Mouse (Mus musculus) lung, embryonic 14.5 days (tissue): ENCODE results near the gene Mllt10. TPM values are rescaled to one million over a fixed set of nuclear protein-coding genes. Genes with fewer than 3 reads are reported as not detected.
A peak's percentile ranks its signal among the peaks of the same experiment; 100 is the strongest.

Experiments
- ATAC-seq: fragments of 200-750 bp; cut with Nextera tagmentation; 2 replicates; pipeline ENCODE4 v1.8.0; 2017; ENCODE audit warnings: mild to moderate bottlenecking, moderate TSS enrichment, moderate library complexity; ENCODE audit not compliant: insufficient read depth
- DNase-seq: peaks from one replicate; pipeline ENCODE4 v3.0.0-alpha.2; 2015
- H3K27ac ChIP-seq: fragments of 300-500 bp; sonication (generic); 2 replicates; pipeline ENCODE4 v1.5.1; 2014; ENCODE audit warnings: low read depth, mild to moderate bottlenecking, moderate library complexity
- H3K27me3 ChIP-seq: fragments of 300-500 bp; sonication (generic); 2 replicates; pipeline ENCODE4 v1.6.1; 2014; ENCODE audit warnings: low read length, control low read depth; ENCODE audit not compliant: insufficient read depth
- H3K36me3 ChIP-seq: fragments of 300-500 bp; sonication (generic); 2 replicates; pipeline ENCODE4 v1.6.1; 2014; ENCODE audit warnings: control low read depth; ENCODE audit not compliant: insufficient read depth
- H3K4me1 ChIP-seq: fragments of 300-500 bp; sonication (generic); 2 replicates; pipeline ENCODE4 v1.6.1; 2014; ENCODE audit warnings: antibody characterized with exemption, control low read depth; ENCODE audit not compliant: insufficient read depth
- H3K4me2 ChIP-seq: fragments of 300-500 bp; sonication (generic); 2 replicates; pipeline ENCODE4 v1.6.1; 2014; ENCODE audit warnings: mild to moderate bottlenecking
- H3K4me3 ChIP-seq: fragments of 300-500 bp; sonication (generic); 2 replicates; pipeline ENCODE4 v1.5.1; 2014; ENCODE audit warnings: low read depth, low read length
- H3K9ac ChIP-seq: fragments of 300-500 bp; sonication (generic); 2 replicates; pipeline ENCODE4 v1.6.1; 2014
- H3K9me3 ChIP-seq: fragments of 300-500 bp; sonication (generic); 2 replicates; pipeline ENCODE4 v1.6.1; 2016; ENCODE audit warnings: low read depth, low read length, control low read depth
- CTCF ChIP-seq: IDR thresholded peaks from 2 replicates; pipeline ENCODE4 v1.5.1; 2016; ENCODE audit warnings: antibody characterized with exemption, low read depth
- WGBS: fragments of 180-500 bp; shearing (Covaris S2); extraction: QIAGEN DNeasy Blood & Tissue Kit; methylation state at CpG from one replicate; pipeline ENCODE4 v1.1.7; 2014; 5-methylcytosine and 5-hydroxymethylcytosine counted together
- polyA plus RNA-seq: library from polyadenylated mRNA; unstranded; fragments of >200 nt; fragmentation: Nextera tagmentation; extraction: Ambion mirVana; gene quantifications from 2 replicates; pipeline ENCODE4 v1.2.1, GENCODE M21; 2014

The Mllt10 gene
- polyA plus RNA-seq, 1 experiment from 2014 or later: 46.2 TPM

DNA sequence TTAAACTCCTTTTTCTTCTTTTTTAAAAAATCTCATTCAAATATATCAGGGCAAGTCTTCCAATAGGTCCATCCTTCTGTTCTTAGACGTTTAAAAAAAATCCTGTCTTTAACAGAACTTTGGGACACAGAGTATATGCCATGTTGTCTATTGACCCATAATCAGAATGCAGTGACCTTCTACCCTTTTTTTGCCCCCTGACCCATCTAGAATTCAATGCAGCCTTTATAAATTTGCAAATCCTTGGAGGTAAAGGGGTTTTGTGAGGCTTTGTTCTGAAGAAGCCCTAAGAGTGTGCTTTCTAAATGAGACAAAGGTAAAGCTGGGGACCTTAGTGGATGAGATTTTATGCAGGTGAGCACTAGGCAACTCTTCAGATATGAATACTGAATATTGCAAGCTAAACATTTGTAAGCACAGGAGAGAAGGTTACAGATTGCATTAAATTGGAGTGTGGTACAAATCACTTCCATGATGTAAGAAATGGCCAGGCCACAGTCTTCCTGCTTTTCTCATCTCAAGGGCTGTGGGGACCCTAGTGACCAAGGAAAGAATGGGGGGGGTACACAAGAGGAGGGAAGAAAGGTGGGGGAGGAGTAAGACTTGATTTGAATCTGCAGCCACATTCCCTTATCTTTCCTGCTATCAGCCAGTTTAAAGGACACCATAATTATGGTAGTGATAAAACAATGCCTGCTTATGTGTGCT lies 1.6 kb upstream of the Mllt10 start:
- H3K27me3 ChIP-seq: no peaks in the 10 kb centered on the region
- no peaks in the 10 kb centered on the region for H3K36me3 ChIP-seq
- 59% methylated on average over 1 of the region's 1 CpGs for WGBS
- H3K4me2 ChIP-seq: no peak overlapping the region
- no peak overlapping the region for H3K9ac ChIP-seq
- ATAC-seq (no peak), DNase-seq (no peak)
- H3K27ac ChIP-seq: no peak overlapping the region
- no peak for TF ChIP-seq CTCF
- no peak overlapping the region for H3K4me3 ChIP-seq
- peaks cover 18% of the 10 kb centered on the region for H3K4me1 ChIP-seq
- no peaks in the 10 kb centered on the region for H3K9me3 ChIP-seq

DNA sequence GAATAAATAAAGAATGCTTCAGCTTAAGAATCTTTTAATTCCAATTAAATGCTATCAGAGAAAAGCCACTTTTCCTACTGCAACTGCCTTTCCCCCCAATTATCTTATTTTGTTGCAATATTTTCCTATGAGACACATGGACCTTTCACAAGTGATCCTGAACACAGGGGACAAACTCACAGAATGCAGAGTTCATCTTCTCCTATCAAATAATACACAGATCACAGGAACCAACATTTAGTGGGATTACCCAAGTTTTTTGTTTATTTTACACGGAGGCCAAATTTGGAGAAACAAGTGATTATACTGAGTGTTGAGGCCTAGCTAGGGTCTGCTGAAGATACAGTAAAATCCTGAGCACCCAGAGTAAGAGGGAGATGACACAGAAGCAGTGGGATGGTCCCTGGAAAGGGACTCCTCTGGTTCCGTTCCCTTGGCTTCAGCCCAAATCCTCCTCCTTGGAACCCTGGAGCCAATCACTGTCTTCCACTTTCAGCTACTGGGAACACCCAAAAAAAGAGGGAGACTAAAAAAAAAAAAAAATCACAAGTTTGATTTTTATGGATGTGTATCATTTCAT lies 996 bp upstream of the Mllt10 start:
- Histone ChIP-seq H3K4me3 (peak overlapping the region; percentile 51; the same call in 1 of the 2 replicates), H3K9ac (no peak overlapping the region), H3K36me3 (no peaks in the 10 kb centered on the region), H3K4me1 (peaks cover 18% of the 10 kb centered on the region), H3K4me2 (peak overlapping the region; percentile 94), H3K9me3 (no peaks in the 10 kb centered on the region), H3K27ac (peak overlapping the region; percentile 98), H3K27me3 (no peaks in the 10 kb centered on the region)
- WGBS: 14% methylated on average over 2 of the region's 2 CpGs
- DNase-seq (peak; percentile 93), ATAC-seq (no peak)
- TF ChIP-seq CTCF: no peak

DNA sequence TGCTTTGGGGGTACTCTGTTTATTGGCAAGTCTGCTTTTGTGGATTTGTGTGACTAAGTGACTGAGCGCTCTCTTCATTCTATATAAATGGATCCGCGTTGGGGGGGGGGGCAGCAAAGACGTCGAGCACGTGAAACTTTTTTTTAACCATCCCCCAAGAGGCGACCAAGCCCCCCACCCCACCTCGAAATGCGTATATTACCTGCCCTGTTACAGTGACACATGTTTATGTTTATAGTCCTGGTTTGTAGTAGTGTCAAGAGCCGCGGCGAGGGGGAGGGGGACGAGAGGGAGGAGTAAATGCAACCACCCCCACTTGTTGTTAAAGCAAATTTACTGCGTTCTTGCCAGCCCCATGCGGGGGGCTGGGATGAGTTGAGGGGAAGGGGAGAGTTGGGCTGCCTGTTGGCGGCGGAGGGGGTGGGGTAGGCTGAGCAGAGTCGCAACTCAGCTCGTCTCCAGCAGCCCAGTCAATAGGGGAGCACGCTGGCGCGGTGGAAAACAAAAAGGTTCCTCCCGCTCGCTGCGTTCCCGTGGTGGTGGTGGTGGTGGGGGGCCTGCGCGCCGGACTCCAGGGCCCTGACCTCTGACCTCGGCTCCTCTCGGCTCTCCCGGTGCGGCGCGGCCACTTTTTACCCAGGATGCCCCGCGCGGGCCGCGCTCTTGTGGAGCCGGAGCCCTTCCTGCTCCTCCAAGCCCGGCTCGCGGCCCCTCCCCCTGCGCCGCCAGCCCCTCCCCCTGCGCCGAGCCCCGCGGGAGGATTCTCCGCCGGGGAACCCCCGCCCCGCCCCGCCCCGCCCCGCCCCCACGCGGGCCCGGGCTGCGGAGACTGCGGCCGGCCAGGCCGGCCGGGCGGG lies 1.1 kb downstream of the Mllt10 start:
- peak overlapping the region; percentile 51 for H3K4me3 ChIP-seq
- peak; percentile 90 for ATAC-seq
- H3K4me2 ChIP-seq: peak overlapping the region; percentile 94
- H3K9me3 ChIP-seq: no peaks in the 10 kb centered on the region
- no peak for TF ChIP-seq CTCF
- peaks cover 10% of the 10 kb centered on the region for H3K4me1 ChIP-seq
- H3K27ac ChIP-seq: peak overlapping the region; percentile 98
- H3K36me3 ChIP-seq: no peaks in the 10 kb centered on the region
- H3K9ac ChIP-seq: peak overlapping the region; percentile 94
- H3K27me3 ChIP-seq: no peaks in the 10 kb centered on the region
- peak; percentile 97 for DNase-seq
- WGBS: 2% methylated on average over 46 of the region's 66 CpGs

DNA sequence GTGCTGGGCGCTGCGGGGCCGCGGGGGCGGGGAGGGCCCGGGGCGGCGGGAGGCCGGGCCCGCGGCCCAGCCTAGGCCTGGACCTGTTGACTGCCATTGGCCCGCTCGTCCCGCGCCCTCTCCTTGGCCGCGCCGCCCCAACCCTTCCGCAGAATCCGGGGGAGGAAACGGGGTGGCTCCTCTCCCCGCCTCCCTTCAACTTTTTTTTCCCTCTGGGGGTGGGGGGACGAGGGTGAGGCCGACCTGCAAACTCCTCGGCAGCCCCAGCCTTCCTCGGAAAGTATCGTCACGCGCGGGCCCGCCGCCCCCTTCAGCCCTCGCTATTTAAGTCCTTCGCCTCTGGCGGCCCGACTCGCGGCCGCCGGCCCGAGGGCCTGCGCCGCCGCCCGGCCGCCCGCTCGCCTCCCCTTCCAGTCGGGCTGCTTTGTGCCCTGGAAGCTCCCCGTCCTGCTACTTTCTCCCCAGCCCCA lies 1.8 kb downstream of the Mllt10 start:
- DNase-seq (peak; percentile 96), ATAC-seq (peak; percentile 98)
- H3K4me2 ChIP-seq: peak overlapping the region; percentile 94
- peak overlapping the region; percentile 51 for H3K4me3 ChIP-seq
- peak overlapping the region; percentile 98 for H3K27ac ChIP-seq
- H3K27me3 ChIP-seq: no peaks in the 10 kb centered on the region
- peaks cover 10% of the 10 kb centered on the region for H3K4me1 ChIP-seq
- no peaks in the 10 kb centered on the region for H3K36me3 ChIP-seq
- H3K9me3 ChIP-seq: no peaks in the 10 kb centered on the region
- under 1% methylated on average over 47 of the region's 50 CpGs for WGBS
- H3K9ac ChIP-seq: peak overlapping the region; percentile 94
- TF ChIP-seq CTCF: no peak

DNA sequence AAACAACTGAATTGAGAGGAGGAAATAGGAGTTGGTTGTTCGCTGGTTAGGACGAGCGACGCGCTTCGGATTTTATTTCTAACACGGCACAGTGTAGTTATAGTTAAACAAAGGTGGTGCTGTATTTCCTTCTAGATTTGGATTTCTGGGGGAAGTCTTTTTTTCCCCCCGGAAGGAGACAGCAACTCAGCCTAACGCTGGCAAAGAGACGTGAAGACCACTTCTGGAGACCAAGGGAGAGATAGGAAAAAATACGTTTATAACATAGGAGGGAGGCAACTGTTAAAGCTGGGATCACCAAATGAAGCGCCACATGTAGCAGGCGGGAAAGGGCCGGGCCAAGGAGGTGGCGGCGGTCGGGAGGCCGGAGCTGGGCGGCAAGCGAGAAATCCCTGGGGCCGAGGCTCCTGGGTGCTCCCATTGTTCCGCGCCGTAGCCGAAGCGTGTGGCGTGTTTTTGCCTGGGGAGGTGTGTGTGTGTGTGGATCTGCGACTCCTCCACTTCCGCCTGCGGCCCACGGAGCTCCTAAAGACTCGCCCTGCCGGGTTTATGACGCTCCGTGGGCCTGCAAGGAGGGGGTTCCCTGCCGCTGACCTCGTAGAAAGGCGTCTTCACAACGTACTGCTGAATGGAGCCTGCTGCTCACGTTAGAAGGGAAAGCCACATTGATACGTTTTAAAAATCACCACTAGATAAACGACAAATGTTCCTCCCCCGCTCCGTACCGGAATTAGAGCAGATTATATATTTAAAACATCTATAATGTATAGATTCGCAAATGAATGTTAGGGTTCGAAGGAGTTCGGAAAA lies 2.5 kb downstream of the Mllt10 start:
- DNase-seq (peak; percentile 75), ATAC-seq (no peak)
- Histone ChIP-seq H3K9ac (peak overlapping the region; percentile 94), H3K9me3 (no peaks in the 10 kb centered on the region), H3K36me3 (no peaks in the 10 kb centered on the region), H3K27me3 (no peaks in the 10 kb centered on the region), H3K27ac (peak overlapping the region; percentile 98), H3K4me3 (peak overlapping the region; percentile 51), H3K4me1 (peaks cover 10% of the 10 kb centered on the region), H3K4me2 (peak overlapping the region; percentile 94)
- under 1% methylated on average over 48 of the region's 48 CpGs for WGBS
- no peak for TF ChIP-seq CTCF

DNA sequence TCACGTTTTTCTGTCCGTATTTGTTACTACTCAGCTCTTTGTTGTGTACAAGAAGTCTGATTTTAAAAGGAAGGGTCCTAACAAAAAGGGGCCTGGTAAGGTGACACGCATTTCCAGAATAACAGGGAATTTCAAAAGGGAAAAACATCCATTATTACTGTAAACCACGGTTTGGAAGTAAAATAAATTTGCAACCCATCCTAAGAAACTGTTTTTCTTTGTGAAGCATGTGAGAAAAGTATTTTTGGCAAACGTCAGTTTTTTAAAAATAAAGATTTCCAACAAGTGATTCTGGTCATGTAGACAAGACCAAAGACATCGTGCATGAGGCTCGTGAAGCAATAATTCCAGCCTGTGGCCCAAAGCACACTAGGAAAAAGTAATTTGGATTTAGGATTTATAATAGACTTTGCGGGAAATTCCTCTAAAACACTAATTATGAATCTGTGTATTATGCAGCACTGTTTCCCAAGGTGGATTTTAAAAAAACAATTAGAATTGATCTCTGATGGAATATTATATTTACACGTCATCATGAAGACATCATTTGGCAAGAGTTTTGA lies 3.2 kb downstream of the Mllt10 start:
- DNase-seq (peak; percentile 61), ATAC-seq (no peak)
- peaks cover 10% of the 10 kb centered on the region for H3K4me1 ChIP-seq
- TF ChIP-seq CTCF: no peak
- peak overlapping the region; percentile 98 for H3K27ac ChIP-seq
- peak overlapping the region; percentile 94 for H3K9ac ChIP-seq
- no peaks in the 10 kb centered on the region for H3K9me3 ChIP-seq
- H3K27me3 ChIP-seq: no peaks in the 10 kb centered on the region
- H3K4me2 ChIP-seq: peak overlapping the region; percentile 94
- H3K36me3 ChIP-seq: no peaks in the 10 kb centered on the region
- H3K4me3 ChIP-seq: peak overlapping the region; percentile 51
- 19% methylated on average over 9 of the region's 9 CpGs for WGBS
